Mouse (Mus musculus): ENCODE data around the gene Cttnbp2nl. TPM values are rescaled to one million over a fixed set of nuclear protein-coding genes. Genes with fewer than 3 reads are reported as not detected.
A peak's percentile ranks its signal among the peaks of the same experiment; 100 is the strongest.

Cttnbp2nl gene
- polyA plus RNA-seq, 1 experiment from 2014 or later, result 25.8 TPM

DNA sequence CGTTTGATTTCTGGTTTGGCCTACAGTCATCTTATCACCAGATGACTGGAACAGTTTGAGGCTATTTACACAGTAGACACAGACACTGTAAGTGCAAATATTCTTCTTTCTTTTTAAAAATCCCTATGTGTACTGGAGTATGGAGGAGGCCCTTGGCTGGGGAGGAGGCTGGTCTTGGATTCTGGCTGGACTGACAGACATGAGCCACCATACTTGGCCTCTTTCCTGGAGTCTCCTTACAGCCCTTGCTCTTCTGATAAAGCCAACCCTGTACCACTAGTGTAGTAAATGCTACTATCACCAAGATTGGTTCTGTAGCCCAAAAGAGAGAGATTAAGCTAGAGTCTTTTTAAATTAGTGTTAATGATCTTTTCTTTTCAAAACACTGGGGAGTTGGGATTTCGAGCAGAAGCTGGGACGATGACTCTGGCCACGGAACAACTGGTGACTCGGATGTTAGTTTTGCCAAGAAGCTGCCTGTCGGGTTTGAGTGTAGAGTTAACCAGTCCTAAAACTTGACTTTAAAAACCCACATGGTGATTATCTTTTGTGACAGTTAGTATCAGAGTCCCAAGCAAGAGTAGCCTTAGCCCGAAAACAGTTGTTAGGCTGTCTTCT lies 40.1 kb downstream of the Cttnbp2nl start:
- H3K9ac ChIP-seq (ENCODE audit: low read length), result no peak overlapping the region
- H3K27ac ChIP-seq (ENCODE audit: low read length), result no peak overlapping the region
- peaks cover 15% of the 10 kb centered on the region for H3K36me3 ChIP-seq (ENCODE audit: control insufficient read depth, insufficient read depth, low read length)
- H3K9me3 ChIP-seq (replicated peaks; ENCODE audit: control insufficient read depth, low read length), result no peaks in the 10 kb centered on the region
- WGBS, result 82% methylated on average over 7 of the region's 7 CpGs
- peaks cover 6% of the 10 kb centered on the region; the same call in 1 of the 2 replicates for H3K4me1 ChIP-seq (ENCODE audit: control insufficient read depth, insufficient read depth, low read length)
- no peak for ATAC-seq (ENCODE audit: insufficient read depth, low FRiP score)
- H3K4me3 ChIP-seq (replicated peaks; ENCODE audit: low read length), result no peak overlapping the region
- H3K4me2 ChIP-seq (ENCODE audit: low read depth, low read length), result no peak overlapping the region
- H3K27me3 ChIP-seq (ENCODE audit: control insufficient read depth, insufficient read depth, low read length), result no peaks in the 10 kb centered on the region

DNA sequence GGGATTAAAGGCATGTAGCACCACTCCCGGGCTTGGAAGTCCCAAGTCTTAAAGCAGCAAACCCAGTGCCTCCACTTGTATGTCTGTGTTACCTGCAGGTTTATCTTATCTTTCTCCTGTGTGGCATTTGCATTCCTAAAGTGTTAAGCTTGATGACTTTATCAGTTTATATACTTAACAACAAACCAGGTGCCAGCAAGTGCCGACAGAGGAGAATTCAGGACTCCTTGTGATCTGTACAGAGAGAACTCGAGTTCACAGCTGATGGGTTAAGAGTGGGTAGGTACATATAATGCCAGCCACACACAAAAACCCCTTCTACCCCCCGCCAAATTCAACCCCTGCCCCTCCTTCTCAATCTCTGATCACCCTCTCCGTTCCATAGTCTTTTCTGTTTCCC lies 41.1 kb downstream of the Cttnbp2nl start:
- WGBS, result 70% methylated on average over 5 of the region's 5 CpGs
- Histone ChIP-seq H3K4me1 (ENCODE audit: control insufficient read depth, insufficient read depth, low read length) (peaks cover 6% of the 10 kb centered on the region; the same call in 1 of the 2 replicates), H3K9me3 (replicated peaks; ENCODE audit: control insufficient read depth, low read length) (no peaks in the 10 kb centered on the region), H3K9ac (ENCODE audit: low read length) (no peak overlapping the region), H3K27me3 (ENCODE audit: control insufficient read depth, insufficient read depth, low read length) (no peaks in the 10 kb centered on the region), H3K27ac (ENCODE audit: low read length) (no peak overlapping the region), H3K4me2 (ENCODE audit: low read depth, low read length) (no peak overlapping the region), H3K4me3 (replicated peaks; ENCODE audit: low read length) (no peak overlapping the region), H3K36me3 (ENCODE audit: control insufficient read depth, insufficient read depth, low read length) (peaks cover 24% of the 10 kb centered on the region)
- no peak for ATAC-seq (ENCODE audit: insufficient read depth, low FRiP score)

- no peak overlapping the region for H3K9ac ChIP-seq (ENCODE audit: low read length)
- no peak overlapping the region for H3K4me3 ChIP-seq (replicated peaks; ENCODE audit: low read length)
- H3K9me3 ChIP-seq (replicated peaks; ENCODE audit: control insufficient read depth, low read length), result no peaks in the 10 kb centered on the region
- WGBS, result 86% methylated on average over 11 of the region's 11 CpGs
- peaks cover 24% of the 10 kb centered on the region for H3K36me3 ChIP-seq (ENCODE audit: control insufficient read depth, insufficient read depth, low read length)
- peaks cover 6% of the 10 kb centered on the region; the same call in 1 of the 2 replicates for H3K4me1 ChIP-seq (ENCODE audit: control insufficient read depth, insufficient read depth, low read length)
- H3K4me2 ChIP-seq (ENCODE audit: low read depth, low read length), result no peak overlapping the region
- ATAC-seq (ENCODE audit: insufficient read depth, low FRiP score), result no peak
- no peak overlapping the region for H3K27ac ChIP-seq (ENCODE audit: low read length)
- H3K27me3 ChIP-seq (ENCODE audit: control insufficient read depth, insufficient read depth, low read length), result no peaks in the 10 kb centered on the region
These were observed 42.1 kb downstream of the Cttnbp2nl start for GRCm38 (mm10) chr3:105010681-105011339.

DNA sequence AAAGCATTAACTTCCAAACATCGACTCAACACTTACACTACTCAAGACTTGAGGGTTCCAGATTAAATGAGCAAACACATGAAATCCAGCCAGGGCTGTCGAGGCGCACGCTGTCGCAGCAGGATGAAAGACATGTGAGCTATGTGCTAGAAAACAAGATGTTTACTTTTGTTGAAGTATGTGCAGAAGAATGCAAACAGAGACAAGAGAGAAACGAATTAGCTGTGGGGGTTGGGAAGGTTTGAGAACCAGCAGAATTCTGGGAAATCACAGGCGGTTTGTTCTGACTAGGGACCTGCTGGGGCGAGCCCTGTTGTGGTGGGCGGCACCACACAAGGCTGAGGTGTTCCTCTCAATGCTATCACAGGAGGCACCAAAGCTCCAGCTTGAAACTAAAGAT lies 44.9 kb downstream of the Cttnbp2nl start:
- Histone ChIP-seq H3K36me3 (ENCODE audit: control insufficient read depth, insufficient read depth, low read length) (peaks cover 38% of the 10 kb centered on the region), H3K9ac (ENCODE audit: low read length) (no peak overlapping the region), H3K4me1 (ENCODE audit: control insufficient read depth, insufficient read depth, low read length) (peaks cover 4% of the 10 kb centered on the region; the same call in 1 of the 2 replicates), H3K9me3 (replicated peaks; ENCODE audit: control insufficient read depth, low read length) (no peaks in the 10 kb centered on the region), H3K4me3 (replicated peaks; ENCODE audit: low read length) (no peak overlapping the region), H3K27ac (ENCODE audit: low read length) (no peak overlapping the region), H3K4me2 (ENCODE audit: low read depth, low read length) (no peak overlapping the region), H3K27me3 (ENCODE audit: control insufficient read depth, insufficient read depth, low read length) (no peaks in the 10 kb centered on the region)
- ATAC-seq (ENCODE audit: insufficient read depth, low FRiP score), result no peak
- 65% methylated on average over 9 of the region's 9 CpGs for WGBS

- H3K9me3 ChIP-seq (replicated peaks; ENCODE audit: control insufficient read depth, low read length), result no peaks in the 10 kb centered on the region
- no peak for ATAC-seq (ENCODE audit: insufficient read depth, low FRiP score)
- H3K4me1 ChIP-seq (ENCODE audit: control insufficient read depth, insufficient read depth, low read length), result peaks cover 3% of the 10 kb centered on the region
- no peak overlapping the region for H3K4me2 ChIP-seq (ENCODE audit: low read depth, low read length)
- no peak overlapping the region for H3K4me3 ChIP-seq (replicated peaks; ENCODE audit: low read length)
- no peak overlapping the region for H3K9ac ChIP-seq (ENCODE audit: low read length)
- no peaks in the 10 kb centered on the region for H3K27me3 ChIP-seq (ENCODE audit: control insufficient read depth, insufficient read depth, low read length)
- no peak overlapping the region for H3K27ac ChIP-seq (ENCODE audit: low read length)
- peaks cover 36% of the 10 kb centered on the region for H3K36me3 ChIP-seq (ENCODE audit: control insufficient read depth, insufficient read depth, low read length)
- WGBS, result 92% methylated on average over 6 of the region's 6 CpGs
These were observed 46.8 kb downstream of the Cttnbp2nl start for GRCm38 (mm10) chr3:105006101-105006500.

DNA sequence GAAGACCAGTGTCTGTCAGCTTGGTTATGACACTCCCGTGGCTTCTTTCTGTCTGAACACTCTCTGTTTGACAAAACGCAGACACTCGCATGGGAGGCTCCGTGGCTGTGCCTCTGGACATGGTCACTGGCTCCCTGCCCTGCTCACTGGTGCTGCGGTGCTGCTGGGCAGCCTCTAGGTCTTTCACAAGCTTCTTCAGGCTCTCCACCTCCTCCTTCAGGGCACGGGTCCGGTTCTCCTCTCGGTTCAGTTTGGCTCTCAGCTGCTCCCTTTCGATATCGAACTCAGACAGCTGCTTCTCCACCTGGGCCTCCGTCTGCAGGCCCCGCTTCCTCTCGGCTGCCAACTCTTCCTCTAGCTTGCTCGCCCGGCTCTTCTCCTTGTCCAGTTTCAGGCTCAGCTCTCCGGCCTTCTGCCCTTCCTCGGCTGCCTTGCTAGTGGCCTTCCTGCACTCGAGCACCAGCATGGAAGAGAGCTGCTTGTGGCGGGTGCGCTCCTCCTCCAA lies 47.3 kb downstream of the Cttnbp2nl start:
- no peak for ATAC-seq (ENCODE audit: insufficient read depth, low FRiP score)
- H3K36me3 ChIP-seq (ENCODE audit: control insufficient read depth, insufficient read depth, low read length), result peaks cover 31% of the 10 kb centered on the region
- H3K9me3 ChIP-seq (replicated peaks; ENCODE audit: control insufficient read depth, low read length), result no peaks in the 10 kb centered on the region
- H3K27ac ChIP-seq (ENCODE audit: low read length), result no peak overlapping the region
- H3K4me3 ChIP-seq (replicated peaks; ENCODE audit: low read length), result no peak overlapping the region
- H3K4me1 ChIP-seq (ENCODE audit: control insufficient read depth, insufficient read depth, low read length), result peaks cover 8% of the 10 kb centered on the region
- 91% methylated on average over 20 of the region's 20 CpGs for WGBS
- H3K4me2 ChIP-seq (ENCODE audit: low read depth, low read length), result no peak overlapping the region
- no peak overlapping the region for H3K9ac ChIP-seq (ENCODE audit: low read length)
- H3K27me3 ChIP-seq (ENCODE audit: control insufficient read depth, insufficient read depth, low read length), result no peaks in the 10 kb centered on the region

- no peak for ATAC-seq (ENCODE audit: insufficient read depth, low FRiP score)
- H3K27me3 ChIP-seq (ENCODE audit: control insufficient read depth, insufficient read depth, low read length), result no peaks in the 10 kb centered on the region
- peaks cover 8% of the 10 kb centered on the region for H3K4me1 ChIP-seq (ENCODE audit: control insufficient read depth, insufficient read depth, low read length)
- peaks cover 29% of the 10 kb centered on the region for H3K36me3 ChIP-seq (ENCODE audit: control insufficient read depth, insufficient read depth, low read length)
- no peak overlapping the region for H3K9ac ChIP-seq (ENCODE audit: low read length)
- H3K27ac ChIP-seq (ENCODE audit: low read length), result no peak overlapping the region
- no peaks in the 10 kb centered on the region for H3K9me3 ChIP-seq (replicated peaks; ENCODE audit: control insufficient read depth, low read length)
- WGBS, result 92% methylated on average over 10 of the region's 10 CpGs
- no peak overlapping the region for H3K4me3 ChIP-seq (replicated peaks; ENCODE audit: low read length)
- no peak overlapping the region for H3K4me2 ChIP-seq (ENCODE audit: low read depth, low read length)
These were observed 47.9 kb downstream of the Cttnbp2nl start for GRCm38 (mm10) chr3:105005011-105005410.

- Histone ChIP-seq H3K4me2 (ENCODE audit: low read depth, low read length) (no peak overlapping the region), H3K36me3 (ENCODE audit: control insufficient read depth, insufficient read depth, low read length) (peaks cover 25% of the 10 kb centered on the region), H3K9ac (ENCODE audit: low read length) (no peak overlapping the region), H3K9me3 (replicated peaks; ENCODE audit: control insufficient read depth, low read length) (no peaks in the 10 kb centered on the region), H3K4me3 (replicated peaks; ENCODE audit: low read length) (no peak overlapping the region), H3K27me3 (ENCODE audit: control insufficient read depth, insufficient read depth, low read length) (no peaks in the 10 kb centered on the region), H3K27ac (ENCODE audit: low read length) (no peak overlapping the region), H3K4me1 (ENCODE audit: control insufficient read depth, insufficient read depth, low read length) (peaks cover 8% of the 10 kb centered on the region)
- 81% methylated on average over 14 of the region's 14 CpGs for WGBS
- ATAC-seq (ENCODE audit: insufficient read depth, low FRiP score), result no peak
These were observed 48.9 kb downstream of the Cttnbp2nl start for GRCm38 (mm10) chr3:105003960-105004463.

DNA sequence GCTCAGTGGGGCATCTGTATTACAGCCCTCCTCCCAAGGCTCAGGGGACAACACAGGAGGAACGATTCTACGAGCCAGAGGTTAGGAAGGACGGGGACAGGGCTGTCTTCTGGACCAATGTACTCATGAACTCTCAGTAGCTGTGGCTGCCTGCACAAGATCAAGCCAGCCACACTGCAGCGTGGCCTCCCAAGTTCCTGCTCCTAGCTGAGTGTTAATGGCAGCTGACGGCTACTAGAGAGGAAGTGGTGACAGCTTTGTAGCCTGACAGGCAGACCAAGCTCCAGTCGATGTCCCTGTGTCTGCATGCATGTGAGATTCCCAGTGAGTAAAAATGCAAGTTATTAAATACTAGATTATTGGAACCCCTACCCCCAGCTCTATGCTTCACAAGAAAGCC lies 51.6 kb downstream of the Cttnbp2nl start:
- Histone ChIP-seq H3K9ac (ENCODE audit: low read length) (no peak overlapping the region), H3K4me1 (ENCODE audit: control insufficient read depth, insufficient read depth, low read length) (peaks cover 8% of the 10 kb centered on the region), H3K36me3 (ENCODE audit: control insufficient read depth, insufficient read depth, low read length) (peaks cover 16% of the 10 kb centered on the region), H3K27me3 (ENCODE audit: control insufficient read depth, insufficient read depth, low read length) (no peaks in the 10 kb centered on the region), H3K27ac (ENCODE audit: low read length) (peak overlapping the region; percentile 53), H3K4me2 (ENCODE audit: low read depth, low read length) (no peak overlapping the region), H3K9me3 (replicated peaks; ENCODE audit: control insufficient read depth, low read length) (no peaks in the 10 kb centered on the region), H3K4me3 (replicated peaks; ENCODE audit: low read length) (no peak overlapping the region)
- 58% methylated on average over 6 of the region's 6 CpGs for WGBS
- peak; percentile 39; the same call in 1 of the 2 replicates for ATAC-seq (ENCODE audit: insufficient read depth, low FRiP score)

All from stomach, embryonic 16.5 days (tissue).